Mouse (Mus musculus) ES-E14 (cell line): Measurements from ENCODE around the gene Rara.

Source experiments
- CHD2 ChIP-seq: IDR thresholded peaks from 2 replicates; pipeline ENCODE4 v1.6.1; 2014; ENCODE audit warnings: mild to moderate bottlenecking, low read depth, low read length, inconsistent platforms
- HCFC1 ChIP-seq: IDR thresholded peaks from 2 replicates; pipeline ENCODE4 v1.6.1; 2012; ENCODE audit warnings: low read length, inconsistent platforms, borderline replicate concordance; ENCODE audit not compliant: insufficient read depth
- MAFK ChIP-seq: IDR thresholded peaks from 2 replicates; pipeline ENCODE4 v1.6.1; 2014; ENCODE audit warnings: mild to moderate bottlenecking, low read depth, low read length, inconsistent platforms; ENCODE audit not compliant: insufficient read depth
- ZC3H11A ChIP-seq: IDR thresholded peaks from 2 replicates; pipeline ENCODE4 v1.6.1; 2012; ENCODE audit warnings: low read depth, mild to moderate bottlenecking, inconsistent platforms, low read length, borderline replicate concordance
- ZNF384 ChIP-seq: IDR thresholded peaks from 2 replicates; pipeline ENCODE4 v1.6.1; 2012; ENCODE audit warnings: low read depth, low read length, inconsistent platforms

DNA sequence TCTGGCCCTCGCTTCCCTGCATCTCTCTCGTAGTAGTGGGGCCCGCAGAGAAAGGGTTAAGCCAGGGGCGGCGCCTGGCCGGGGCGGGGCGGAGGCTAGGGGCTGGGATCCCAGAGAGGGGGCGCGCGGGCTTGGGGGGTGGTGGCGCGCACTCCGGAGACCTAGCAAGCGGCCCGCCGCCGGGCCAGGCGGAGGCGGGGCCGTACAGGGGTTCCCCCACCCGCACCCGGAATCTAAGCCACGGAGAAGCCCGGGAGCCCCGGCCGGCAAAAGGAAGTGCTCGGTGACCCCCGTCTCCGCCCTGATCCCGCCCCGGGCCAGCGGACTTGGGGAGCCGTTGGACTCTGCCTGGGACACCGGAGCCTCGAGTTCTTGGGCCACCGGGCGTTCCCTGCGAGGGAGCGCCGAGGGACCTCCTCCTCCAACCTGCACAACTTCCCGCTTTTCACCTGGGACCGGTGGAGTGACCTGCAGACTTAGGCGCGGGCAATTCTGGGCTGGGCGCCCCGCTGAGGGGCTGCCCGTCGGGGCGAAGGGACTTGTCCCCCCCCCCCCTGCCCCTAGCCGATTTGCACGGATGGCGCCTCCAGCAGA is 32.8 kb downstream of the Rara start:
- TF ChIP-seq MAFK: no peak
- TF ChIP-seq HCFC1: peak; percentile 52; the same call in 1 of the 2 replicates
- TF ChIP-seq ZC3H11A: no peak
- TF ChIP-seq CHD2: no peak
- no peak for TF ChIP-seq ZNF384
